Mouse (Mus musculus): ENCODE results near the gene Zer1. TPM values are rescaled to one million over a fixed set of nuclear protein-coding genes. Genes with fewer than 3 reads are reported as not detected.
"Not testable (repeated sequence)": the region's sequence is repeated elsewhere in the genome, so short reads cannot be mapped to it uniquely, and the experiment has no call there.

The Zer1 gene
- 7.2 and 8.6 TPM in 2 replicates for polyA plus RNA-seq (2015; fragmentation: Nextera tagmentation; extraction: Ambion mirVana)

DNA sequence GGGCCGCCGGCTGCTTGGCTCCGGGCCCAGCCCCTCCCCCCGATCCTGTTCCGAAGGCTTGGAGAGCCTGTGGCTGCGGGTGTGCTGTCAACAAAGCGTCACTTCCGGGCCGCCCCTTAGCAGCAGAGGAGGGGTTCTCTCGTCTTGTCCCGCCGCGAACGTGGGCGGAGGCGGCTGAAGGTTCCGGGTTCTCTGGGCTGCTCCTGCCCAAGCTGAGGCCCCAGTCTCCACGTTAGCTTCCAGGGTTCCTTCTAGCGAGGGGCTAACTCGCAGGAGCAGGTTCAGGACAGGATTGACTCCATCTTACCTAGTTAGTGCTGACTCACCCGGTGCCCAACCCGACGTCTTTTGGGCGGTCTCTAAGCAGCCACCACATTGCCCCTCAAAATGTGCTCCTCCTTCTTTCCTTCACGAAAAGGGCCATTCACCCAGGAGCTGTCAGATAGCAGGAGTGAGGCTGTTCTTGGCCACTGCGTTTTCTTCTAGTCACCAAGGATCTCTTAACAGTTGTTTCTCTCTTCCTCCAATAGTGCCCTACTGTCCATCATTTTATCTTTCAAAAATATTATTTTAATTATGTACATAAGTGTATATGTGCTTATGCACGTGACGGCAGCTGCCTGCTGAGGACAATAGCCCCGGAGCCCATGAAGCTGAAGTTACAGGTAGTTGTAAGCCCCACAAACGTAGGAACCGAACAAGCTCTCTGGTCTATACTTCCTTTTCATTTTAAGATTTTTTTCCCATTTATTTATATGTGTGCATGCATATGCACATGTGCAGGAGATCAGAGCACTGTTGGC, at the start of gene Zer1:
TSS of gene Zer1 (minus strand) at position 114 of the 803 bp plus-strand sequence.
- Histone ChIP-seq H3K4me2 (peak within 1 kb of the TSS; percentile 71), H3K9ac (peak within 1 kb of the TSS; percentile 84), H3K36me3 (0 out of 2 replicates have a peak, but pooled peaks cover 5% of the 10 kb centered on the region), H3K27ac (peak within 1 kb of the TSS; percentile 89), H3K4me1 (peaks cover 26% of the 10 kb centered on the region), H3K27me3 (no peaks in the 10 kb centered on the region), H3K9me3 (replicated peaks) (no peaks in the 10 kb centered on the region), H3K4me3 (replicated peaks) (peak within 1 kb of the TSS; percentile 81)
- peak; percentile 97 for ATAC-seq (replicated peaks; ENCODE audit: low FRiP score)
- 10% methylated on average over 31 of the region's 31 CpGs for WGBS

DNA sequence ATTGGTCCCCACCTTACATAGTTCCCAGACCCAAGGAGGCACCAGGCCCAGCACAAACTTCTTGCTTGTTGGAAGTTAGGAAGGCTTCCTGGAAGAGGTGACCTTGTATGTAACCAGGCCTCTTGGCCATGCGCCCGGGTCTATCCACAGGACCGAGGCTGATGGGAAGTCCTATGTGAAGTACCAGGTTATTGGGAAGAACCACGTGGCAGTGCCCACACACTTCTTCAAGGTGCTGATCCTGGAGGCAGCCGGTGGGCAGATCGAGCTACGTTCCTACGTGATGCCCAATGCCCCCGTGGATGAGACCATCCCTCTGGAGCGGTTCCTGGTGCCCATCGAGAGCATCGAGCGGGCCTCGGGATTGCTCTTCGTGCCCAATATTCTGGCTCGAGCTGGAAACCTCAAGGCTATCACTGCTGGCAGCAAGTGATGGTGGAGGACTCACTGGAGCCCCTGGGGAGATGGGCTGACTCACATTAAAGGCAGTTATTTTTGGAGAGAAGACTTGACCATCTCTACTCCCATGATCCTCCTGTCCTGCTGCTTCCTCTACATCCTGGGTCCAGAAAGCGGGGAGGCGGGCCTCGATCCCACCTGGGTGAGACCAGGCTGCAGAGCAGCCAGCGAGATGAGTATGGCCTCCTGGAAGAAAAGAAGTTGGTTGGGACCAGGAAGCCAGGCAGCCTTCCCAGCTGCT, 49.3 kb upstream of the Zer1 start:
- Histone ChIP-seq H3K4me1 (peaks cover 26% of the 10 kb centered on the region), H3K4me2 (no peak overlapping the region), H3K9ac (no peak overlapping the region), H3K4me3 (replicated peaks) (no peak overlapping the region), H3K9me3 (replicated peaks) (0 out of 2 replicates have a peak, but pooled peaks cover 3% of the 10 kb centered on the region), H3K27me3 (no peaks in the 10 kb centered on the region), H3K27ac (no peak overlapping the region), H3K36me3 (peaks cover 46% of the 10 kb centered on the region)
- WGBS = 93% methylated on average over 20 of the region's 20 CpGs
- ATAC-seq (replicated peaks; ENCODE audit: low FRiP score) = no peak

DNA sequence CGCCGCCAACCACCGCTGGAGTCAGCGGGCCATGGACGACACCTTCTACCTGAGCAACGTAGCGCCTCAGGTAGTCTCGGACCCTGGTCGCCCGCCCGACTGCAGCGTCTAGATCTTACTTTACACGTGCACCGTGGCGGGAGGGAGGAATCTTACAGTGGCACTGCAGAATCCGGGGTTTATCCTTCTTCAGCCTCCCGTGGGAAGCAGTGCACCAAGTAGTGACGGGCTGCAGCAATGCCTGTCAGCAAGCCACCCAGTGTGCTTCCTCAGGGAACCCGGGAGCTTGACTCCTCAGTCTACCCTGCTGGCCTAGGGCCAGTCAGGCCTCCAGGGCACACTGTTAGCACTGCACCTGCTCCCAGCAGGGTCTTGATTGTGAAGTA, 47.6 kb upstream of the Zer1 start:
- peak; percentile 52 for ATAC-seq (replicated peaks; ENCODE audit: low FRiP score)
- Histone ChIP-seq H3K27me3 (no peaks in the 10 kb centered on the region), H3K4me1 (peaks cover 18% of the 10 kb centered on the region), H3K27ac (peak overlapping the region; percentile 89), H3K9me3 (replicated peaks) (peaks cover 6% of the 10 kb centered on the region), H3K9ac (peak overlapping the region; percentile 67), H3K4me3 (replicated peaks) (peak overlapping the region; percentile 74), H3K36me3 (peaks cover 46% of the 10 kb centered on the region), H3K4me2 (peak overlapping the region; percentile 98)
- under 1% methylated on average over 19 of the region's 19 CpGs for WGBS

DNA sequence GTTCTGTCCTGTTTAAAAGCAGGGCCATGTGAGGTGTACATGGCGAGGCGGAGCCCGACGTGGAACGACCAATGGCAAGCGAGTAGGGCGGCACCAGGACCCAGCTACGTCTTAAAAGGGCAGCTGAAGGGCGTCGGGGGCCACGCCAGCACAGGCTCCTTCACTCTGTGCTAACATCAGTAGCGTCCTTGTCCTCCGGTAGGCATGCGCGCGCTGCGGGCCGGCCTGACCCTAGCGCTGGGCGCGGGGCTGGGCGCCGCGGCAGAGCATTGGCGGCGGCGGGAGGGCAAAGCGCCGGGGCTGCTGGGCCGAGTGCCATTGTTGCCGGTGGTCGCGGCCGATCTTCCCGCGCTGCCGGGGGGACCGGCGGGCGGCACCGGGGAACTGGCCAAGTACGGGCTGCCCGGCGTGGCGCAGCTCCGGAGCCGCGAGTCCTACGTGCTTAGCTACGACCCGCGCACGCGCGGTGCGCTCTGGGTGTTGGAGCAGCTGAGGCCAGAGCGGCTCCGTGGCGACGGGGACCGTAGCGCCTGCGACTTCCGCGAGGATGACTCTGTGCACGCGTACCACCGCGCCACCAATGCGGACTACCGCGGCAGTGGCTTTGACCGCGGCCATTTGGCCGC, 47.1 kb upstream of the Zer1 start, which contains the start of gene Endog:
TSS of gene Endog (plus strand) at position 123 of the 626 bp plus-strand sequence.
- WGBS = under 1% methylated on average over 75 of the region's 75 CpGs
- Histone ChIP-seq H3K4me1 (peaks cover 15% of the 10 kb centered on the region), H3K4me3 (replicated peaks) (peak within 1 kb of the TSS; percentile 74), H3K9ac (peak within 1 kb of the TSS; percentile 67), H3K27me3 (no peaks in the 10 kb centered on the region), H3K36me3 (peaks cover 41% of the 10 kb centered on the region), H3K4me2 (peak within 1 kb of the TSS; percentile 98), H3K27ac (peak within 1 kb of the TSS; percentile 89), H3K9me3 (replicated peaks) (peaks cover 11% of the 10 kb centered on the region)
- ATAC-seq (replicated peaks; ENCODE audit: low FRiP score) = peak; percentile 94

DNA sequence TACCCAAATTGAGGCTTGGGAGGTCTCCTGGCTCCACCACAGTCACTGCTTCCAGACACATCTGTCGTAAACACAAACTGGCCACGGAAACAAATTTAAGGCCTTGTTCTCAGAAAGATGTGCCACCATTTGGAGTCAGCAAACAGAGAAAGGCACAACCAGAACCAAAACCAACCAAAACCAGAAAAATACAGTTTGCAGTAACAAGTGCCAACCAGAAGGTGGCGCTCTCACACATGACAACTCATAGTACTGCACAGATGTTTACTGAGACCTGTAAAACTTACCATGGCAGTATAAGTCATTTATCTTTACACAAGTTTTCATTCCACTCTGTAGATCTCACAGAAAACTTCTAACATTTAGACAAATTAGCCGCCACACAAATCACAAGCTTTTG, 42.3 kb upstream of the Zer1 start:
- Histone ChIP-seq H3K4me1 (peaks cover 5% of the 10 kb centered on the region; the same call in 1 of the 2 replicates), H3K4me3 (replicated peaks) (no peak overlapping the region), H3K9me3 (replicated peaks) (peaks cover 17% of the 10 kb centered on the region), H3K4me2 (no peak overlapping the region), H3K36me3 (no peaks in the 10 kb centered on the region), H3K9ac (no peak overlapping the region), H3K27ac (no peak overlapping the region), H3K27me3 (no peaks in the 10 kb centered on the region)
- 64% methylated on average over 4 of the region's 4 CpGs for WGBS
- no peak for ATAC-seq (replicated peaks; ENCODE audit: low FRiP score)

DNA sequence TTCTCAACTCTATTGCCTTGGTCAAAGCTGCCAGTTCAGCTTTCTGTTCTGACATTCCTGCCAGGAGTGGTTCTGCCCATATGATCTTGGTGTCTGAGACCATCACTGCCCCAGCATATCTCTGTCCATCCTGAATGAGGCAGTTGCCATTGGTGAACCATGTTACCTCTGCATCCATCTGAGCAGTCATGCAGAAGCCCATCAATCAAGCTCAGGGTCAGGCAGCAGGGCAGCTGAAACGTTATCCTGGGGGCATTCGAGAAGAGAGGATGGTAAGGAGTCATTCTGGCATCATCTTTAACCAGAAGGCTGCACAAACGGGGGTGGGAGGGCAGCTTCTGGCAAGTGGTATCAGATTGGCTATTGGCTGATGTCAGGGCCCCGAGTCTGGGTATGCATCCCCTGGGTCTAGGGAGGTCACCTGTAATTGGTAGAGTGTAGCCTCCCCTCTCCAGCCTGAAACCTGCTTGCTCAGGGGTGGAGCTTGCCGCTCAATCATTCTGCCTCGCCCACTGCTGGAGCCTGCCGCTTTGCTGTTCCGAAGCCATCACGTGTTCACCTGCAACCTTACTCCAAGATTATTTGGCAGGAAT, 40.1 kb upstream of the Zer1 start:
- H3K9ac ChIP-seq = no peak overlapping the region
- peaks cover 17% of the 10 kb centered on the region for H3K9me3 ChIP-seq (replicated peaks)
- WGBS = 33% methylated on average over 9 of the region's 9 CpGs
- H3K4me3 ChIP-seq (replicated peaks) = no peak overlapping the region
- H3K27ac ChIP-seq = no peak overlapping the region
- peak; percentile 80 for ATAC-seq (replicated peaks; ENCODE audit: low FRiP score)
- no peak overlapping the region for H3K4me2 ChIP-seq
- H3K4me1 ChIP-seq = no peaks in the 10 kb centered on the region
- H3K27me3 ChIP-seq = no peaks in the 10 kb centered on the region
- no peaks in the 10 kb centered on the region for H3K36me3 ChIP-seq

DNA sequence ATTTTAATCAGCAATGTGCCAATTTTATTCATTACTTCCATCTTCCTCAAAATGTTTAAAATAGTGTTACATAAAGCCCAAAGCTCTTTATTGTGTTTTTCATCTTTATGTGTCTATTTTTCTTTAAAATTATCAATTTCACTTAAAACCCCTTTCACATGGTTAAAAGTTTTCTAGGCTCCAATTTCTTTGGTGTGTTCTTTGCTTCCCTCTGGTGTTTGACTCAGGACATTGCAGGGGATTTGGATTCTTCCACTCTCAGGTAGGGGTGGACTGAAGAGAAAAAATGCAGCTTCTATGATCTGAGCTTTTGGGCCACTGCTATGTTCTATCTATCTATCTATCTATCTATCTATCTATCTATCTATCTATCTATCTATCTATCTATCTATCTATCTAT, 37.4 kb upstream of the Zer1 start:
- no peak overlapping the region for H3K4me3 ChIP-seq (replicated peaks)
- ATAC-seq (replicated peaks; ENCODE audit: low FRiP score) = no peak

DNA sequence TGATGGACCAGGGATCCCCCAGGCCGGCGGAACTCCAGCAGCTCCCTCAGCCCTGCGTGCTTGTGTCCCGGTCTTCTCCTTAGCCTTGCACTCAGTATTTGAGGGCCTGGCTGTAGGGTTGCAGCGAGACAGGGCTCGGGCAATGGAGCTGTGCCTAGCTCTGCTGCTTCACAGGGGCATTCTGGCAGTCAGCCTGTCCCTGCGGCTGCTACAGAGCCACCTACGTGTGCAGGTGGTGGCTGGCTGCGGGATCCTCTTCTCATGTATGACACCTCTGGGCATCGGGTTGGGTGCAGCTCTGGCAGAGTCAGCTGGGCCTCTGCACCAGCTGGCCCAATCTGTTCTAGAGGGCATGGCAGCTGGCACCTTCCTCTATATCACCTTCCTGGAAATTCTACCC, 35.5 kb upstream of the Zer1 start:
- 85% methylated on average over 8 of the region's 10 CpGs for WGBS
- H3K4me2 ChIP-seq; H3K36me3 ChIP-seq; H3K9ac ChIP-seq; H3K27me3 ChIP-seq; H3K4me1 ChIP-seq; H3K27ac ChIP-seq; H3K4me3 ChIP-seq (replicated peaks); H3K9me3 ChIP-seq (replicated peaks); ATAC-seq (replicated peaks; ENCODE audit: low FRiP score): not testable (repeated sequence)

More for the DNA sequence above, 37.4 kb upstream of the Zer1 start:
- Histone ChIP-seq H3K4me1 (no peaks in the 10 kb centered on the region), H3K27ac (no peak overlapping the region), H3K9me3 (replicated peaks) (peaks cover 12% of the 10 kb centered on the region), H3K36me3 (no peaks in the 10 kb centered on the region), H3K4me2 (no peak overlapping the region), H3K27me3 (no peaks in the 10 kb centered on the region), H3K9ac (no peak overlapping the region)

DNA sequence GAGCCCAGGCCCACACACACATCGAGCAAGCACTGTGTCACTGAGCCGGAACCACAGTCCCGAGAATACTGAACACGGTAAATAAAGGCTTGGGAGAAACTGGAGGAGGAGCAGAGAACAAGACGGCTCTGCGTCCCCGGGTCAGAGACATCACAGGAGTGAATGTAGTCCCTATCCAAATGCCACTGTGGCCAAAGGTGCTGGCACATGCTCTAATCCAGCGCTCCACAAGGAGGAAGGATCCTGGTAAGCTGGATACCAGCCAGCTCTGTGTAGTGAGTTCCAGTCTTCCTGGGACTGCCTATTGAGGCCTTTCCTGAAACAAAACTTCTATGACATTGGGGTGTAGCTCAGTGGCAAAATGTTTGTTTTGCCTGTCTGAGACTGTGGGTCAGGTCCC, 28.2 kb upstream of the Zer1 start:
- WGBS = 64% methylated on average over 8 of the region's 8 CpGs
- ATAC-seq (replicated peaks; ENCODE audit: low FRiP score) = no peak
- no peaks in the 10 kb centered on the region for H3K9me3 ChIP-seq (replicated peaks)
- no peak overlapping the region for H3K27ac ChIP-seq
- no peak overlapping the region for H3K4me2 ChIP-seq
- no peaks in the 10 kb centered on the region for H3K27me3 ChIP-seq
- peaks cover 46% of the 10 kb centered on the region for H3K36me3 ChIP-seq
- no peak overlapping the region for H3K4me3 ChIP-seq (replicated peaks)
- H3K9ac ChIP-seq = no peak overlapping the region
- H3K4me1 ChIP-seq = no peaks in the 10 kb centered on the region

DNA sequence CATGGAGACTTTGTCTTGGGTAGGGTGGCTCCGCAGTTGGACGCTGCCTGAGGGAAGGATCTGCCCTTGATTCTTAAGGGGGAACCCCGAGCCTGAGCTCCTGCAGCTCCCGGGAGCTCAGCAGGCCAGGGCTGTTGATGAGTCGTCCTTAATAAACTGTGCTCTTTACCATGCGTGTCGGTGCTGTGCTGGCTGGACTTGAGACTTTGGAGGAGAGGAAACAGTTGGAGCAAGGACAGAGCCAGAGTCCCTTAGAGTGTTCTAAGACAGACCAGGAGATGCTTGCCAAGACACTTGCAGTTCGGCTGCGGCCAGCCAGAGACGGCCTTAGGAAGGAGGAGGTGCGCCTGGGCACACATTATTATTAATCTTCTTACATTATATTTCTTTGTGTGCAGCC, 27.5 kb upstream of the Zer1 start:
- Histone ChIP-seq H3K9me3 (replicated peaks) (no peaks in the 10 kb centered on the region), H3K4me2 (no peak overlapping the region), H3K4me3 (replicated peaks) (no peak overlapping the region), H3K4me1 (no peaks in the 10 kb centered on the region), H3K27me3 (no peaks in the 10 kb centered on the region), H3K9ac (no peak overlapping the region), H3K36me3 (peaks cover 54% of the 10 kb centered on the region), H3K27ac (no peak overlapping the region)
- ATAC-seq (replicated peaks; ENCODE audit: low FRiP score) = no peak
- 88% methylated on average over 11 of the region's 11 CpGs for WGBS

DNA sequence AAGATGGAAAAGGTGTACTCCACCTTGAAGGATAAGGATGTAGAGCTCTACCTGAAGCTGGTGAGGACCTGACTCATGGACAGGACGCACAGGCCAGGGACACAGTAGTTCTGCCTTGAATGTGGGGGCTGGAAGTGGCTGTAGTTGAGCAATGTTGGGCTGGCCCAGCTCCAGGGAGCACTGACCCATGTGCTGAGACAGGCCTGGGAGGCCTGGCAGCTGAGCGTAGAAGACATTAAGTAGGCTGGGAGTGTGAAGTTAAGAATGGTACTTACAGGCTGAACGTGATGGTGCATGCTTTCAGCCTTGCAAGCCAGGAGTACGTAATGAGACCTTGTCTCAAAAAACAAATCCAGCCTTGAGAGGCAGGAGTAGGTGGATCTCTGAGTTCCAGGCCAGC, 23.1 kb upstream of the Zer1 start:
- Histone ChIP-seq H3K9ac (no peak overlapping the region), H3K4me1 (no peaks in the 10 kb centered on the region), H3K4me2 (no peak overlapping the region), H3K4me3 (replicated peaks) (no peak overlapping the region), H3K27ac (no peak overlapping the region), H3K27me3 (no peaks in the 10 kb centered on the region), H3K36me3 (peaks cover 94% of the 10 kb centered on the region), H3K9me3 (replicated peaks) (no peaks in the 10 kb centered on the region)
- 81% methylated on average over 4 of the region's 4 CpGs for WGBS
- ATAC-seq (replicated peaks; ENCODE audit: low FRiP score) = no peak

DNA sequence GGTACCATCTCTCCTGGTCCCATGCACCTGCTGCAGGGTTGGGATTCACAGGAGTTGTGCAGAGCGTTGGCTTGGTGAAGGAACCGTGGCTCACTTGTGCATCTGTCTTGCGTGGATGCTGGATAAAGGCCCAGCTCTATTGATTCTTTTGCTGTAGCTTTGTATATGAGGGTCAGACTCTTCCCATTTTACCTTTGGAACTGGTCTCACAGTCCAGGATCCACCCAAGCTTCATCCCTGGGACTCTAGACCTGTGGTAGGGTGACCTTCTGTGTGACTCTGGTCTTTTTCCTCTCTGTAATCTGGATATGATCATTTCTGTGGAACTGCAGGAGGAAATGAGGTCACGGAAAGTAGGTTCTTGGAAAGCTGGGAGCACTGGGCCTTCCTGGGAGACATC, 20.1 kb upstream of the Zer1 start:
- Histone ChIP-seq H3K27ac (no peak overlapping the region), H3K4me3 (replicated peaks) (no peak overlapping the region), H3K4me1 (no peaks in the 10 kb centered on the region), H3K9me3 (replicated peaks) (no peaks in the 10 kb centered on the region), H3K27me3 (no peaks in the 10 kb centered on the region), H3K4me2 (no peak overlapping the region), H3K36me3 (peaks cover 96% of the 10 kb centered on the region), H3K9ac (no peak overlapping the region)
- ATAC-seq (replicated peaks; ENCODE audit: low FRiP score) = no peak
- 97% methylated on average over 4 of the region's 4 CpGs for WGBS
